Mouse (Mus musculus): ENCODE measurements around the gene Ergic3.

Gene Ergic3

DNA sequence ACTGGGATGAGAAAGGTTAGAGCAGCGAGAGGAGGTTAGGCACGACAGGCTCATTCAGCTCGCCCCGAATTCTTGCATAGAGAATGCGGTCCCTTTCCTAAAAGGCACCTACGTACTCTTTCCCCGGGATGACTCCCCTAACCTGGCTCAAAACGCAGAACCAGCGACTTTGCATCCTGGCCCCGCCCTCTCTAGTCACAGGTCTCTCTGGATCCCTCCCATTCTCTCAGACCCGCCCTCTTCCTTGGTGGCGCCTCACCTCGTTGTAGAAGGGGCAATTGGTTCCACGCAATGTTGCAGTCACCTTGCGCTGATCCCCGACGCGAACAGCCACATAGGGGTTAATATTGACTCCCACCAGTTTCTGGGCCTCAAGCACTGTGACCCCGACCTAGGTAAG, 40.1 kb downstream of the Ergic3 start:
- in situ Hi-C loops (cut with MboI; ENCODE audit: low pct_unique_long_range_greater_than_20kb in 1 of 2, low sequenced_read_pairs in 2 of 2, unreplicated experiment in 1 of 2), result no loop called here

- in situ Hi-C loops (cut with MboI; ENCODE audit: low pct_unique_long_range_greater_than_20kb in 1 of 2, low sequenced_read_pairs in 2 of 2, unreplicated experiment in 1 of 2), result no loop called here
Measured at GRCm38 (mm10) chr2:156052816-156053215, 45.0 kb downstream of the Ergic3 start, which contains the start of gene Fer1l4. Gene Fer1l4 (minus strand): TSS chr2:156052947.

GRCm38 (mm10) chr2:156065099-156066041, 57.5 kb downstream of the Ergic3 start, which contains the start of gene Spag4:
Gene Spag4 (plus strand): TSS chr2:156065175.
- in situ Hi-C loops (cut with MboI; ENCODE audit: low pct_unique_long_range_greater_than_20kb in 1 of 2, low sequenced_read_pairs in 2 of 2, unreplicated experiment in 1 of 2), result no loop called here

GRCm38 (mm10) chr2:156066126-156066525, 58.3 kb downstream of the Ergic3 start:
- in situ Hi-C loops (cut with MboI; ENCODE audit: low pct_unique_long_range_greater_than_20kb in 1 of 2, low sequenced_read_pairs in 2 of 2, unreplicated experiment in 1 of 2), result no loop called here
